Mouse (Mus musculus) stomach, postnatal 0 days (tissue): ENCODE measurements around the gene Olfml2a.

Experiments
- CTCF ChIP-seq: IDR thresholded peaks from 2 replicates; pipeline ENCODE4 v1.5.1; 2016; ENCODE audit warnings: antibody characterized with exemption, low read depth, mild to moderate bottlenecking, moderate library complexity
- EP300 ChIP-seq: optimal IDR thresholded peaks from 2 replicates; pipeline ENCODE3; 2016; ENCODE audit warnings: antibody characterized with exemption

- TF ChIP-seq CTCF (no peak), EP300 (no peak)
Measured at GRCm38 (mm10) chr2:38975941-38976805, 44.4 kb downstream of the Olfml2a start.
